Mouse (Mus musculus): ENCODE measurements around the gene Capg. TPM values are rescaled to one million over a fixed set of nuclear protein-coding genes. Genes with fewer than 3 reads are reported as not detected.

Gene Capg
- polyA plus RNA-seq, 1 experiment from 2014 or later = 4.7 TPM

DNA sequence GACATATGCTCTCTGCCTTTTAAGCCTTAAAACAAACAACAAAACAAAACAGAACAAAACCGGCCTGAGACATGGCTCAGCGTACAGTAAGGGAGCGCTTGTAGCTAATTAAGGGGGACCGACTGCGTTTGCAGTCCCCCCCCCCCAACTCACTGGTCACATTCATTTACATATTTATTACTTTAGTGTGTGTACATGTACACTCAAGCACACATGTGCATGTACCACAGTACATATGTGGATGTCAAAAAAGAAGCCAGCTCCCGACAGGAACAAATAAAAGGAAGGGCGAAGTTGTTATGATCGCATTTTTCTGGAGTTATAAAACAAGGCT, 8.9 kb downstream of the Capg start:
- WGBS = 16% methylated on average over 8 of the region's 8 CpGs
- peak overlapping the region; percentile 45; the same call in 1 of the 2 replicates for H3K27ac ChIP-seq
- H3K4me1 ChIP-seq = peaks cover 14% of the 10 kb centered on the region
- peak overlapping the region; percentile 72 for H3K4me2 ChIP-seq
- peak overlapping the region; percentile 42 for H3K4me3 ChIP-seq
- H3K9ac ChIP-seq = peak overlapping the region; percentile 70
- H3K36me3 ChIP-seq (ENCODE audit: poor library complexity, severe bottlenecking) = no peaks in the 10 kb centered on the region
- no peaks in the 10 kb centered on the region for H3K9me3 ChIP-seq (replicated peaks)
- H3K27me3 ChIP-seq = no peaks in the 10 kb centered on the region
- ATAC-seq = no peak; the same call in 1 of the 2 replicates

DNA sequence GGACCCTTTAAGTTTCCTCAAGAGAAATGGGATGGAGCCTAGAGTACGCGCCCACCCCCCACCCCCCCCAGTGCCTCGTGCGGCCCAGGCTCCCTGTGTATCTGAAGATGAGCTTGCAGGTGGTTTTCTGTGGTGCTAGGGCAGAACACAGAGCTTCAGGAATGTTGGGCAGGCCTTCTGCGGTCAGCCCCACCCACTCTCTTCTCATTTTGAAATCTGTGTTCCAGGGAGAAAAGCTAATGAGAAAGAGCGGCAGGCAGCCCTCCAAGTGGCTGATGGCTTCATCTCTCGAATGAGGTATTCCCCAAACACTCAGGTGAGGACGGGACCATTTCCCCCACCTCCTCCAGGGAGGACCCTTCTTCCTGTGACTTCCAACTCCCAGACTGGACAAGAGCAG, 16.6 kb downstream of the Capg start:
- WGBS = 75% methylated on average over 8 of the region's 8 CpGs

DNA sequence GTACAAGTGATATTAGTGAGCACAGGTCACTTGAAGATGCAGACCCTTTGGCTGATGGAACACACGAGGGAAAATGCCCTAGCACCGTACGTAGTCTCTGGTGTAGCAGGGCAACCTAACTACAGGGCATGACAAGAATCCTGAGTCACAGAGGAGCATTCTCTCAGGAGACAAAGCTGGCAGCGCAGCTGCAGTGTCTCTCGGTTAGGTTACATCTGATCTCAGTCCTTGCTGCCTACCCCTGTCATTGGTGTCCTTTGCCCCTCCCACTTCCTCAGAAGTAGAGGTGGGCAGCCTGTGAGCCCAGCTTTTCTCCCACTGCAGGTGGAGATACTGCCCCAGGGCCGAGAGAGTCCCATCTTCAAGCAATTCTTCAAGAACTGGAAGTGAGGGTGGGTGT, 18.3 kb downstream of the Capg start:
- no peak overlapping the region for H3K9ac ChIP-seq
- WGBS = 52% methylated on average over 6 of the region's 6 CpGs
- H3K4me2 ChIP-seq = no peak overlapping the region
- no peaks in the 10 kb centered on the region for H3K9me3 ChIP-seq (replicated peaks)
- no peaks in the 10 kb centered on the region for H3K36me3 ChIP-seq (ENCODE audit: poor library complexity, severe bottlenecking)
- no peaks in the 10 kb centered on the region for H3K27me3 ChIP-seq
- no peak overlapping the region for H3K27ac ChIP-seq
- ATAC-seq = no peak
- no peak overlapping the region for H3K4me3 ChIP-seq
- 0 out of 2 replicates have a peak, but pooled peaks cover 9% of the 10 kb centered on the region for H3K4me1 ChIP-seq

More for the DNA sequence above, 16.6 kb downstream of the Capg start:
- no peak overlapping the region for H3K27ac ChIP-seq
- ATAC-seq = no peak
- H3K4me3 ChIP-seq = no peak overlapping the region
- no peak overlapping the region for H3K9ac ChIP-seq
- no peaks in the 10 kb centered on the region for H3K36me3 ChIP-seq (ENCODE audit: poor library complexity, severe bottlenecking)
- 0 out of 2 replicates have a peak, but pooled peaks cover 7% of the 10 kb centered on the region for H3K4me1 ChIP-seq
- no peaks in the 10 kb centered on the region for H3K9me3 ChIP-seq (replicated peaks)
- H3K27me3 ChIP-seq = no peaks in the 10 kb centered on the region
- H3K4me2 ChIP-seq = no peak overlapping the region

DNA sequence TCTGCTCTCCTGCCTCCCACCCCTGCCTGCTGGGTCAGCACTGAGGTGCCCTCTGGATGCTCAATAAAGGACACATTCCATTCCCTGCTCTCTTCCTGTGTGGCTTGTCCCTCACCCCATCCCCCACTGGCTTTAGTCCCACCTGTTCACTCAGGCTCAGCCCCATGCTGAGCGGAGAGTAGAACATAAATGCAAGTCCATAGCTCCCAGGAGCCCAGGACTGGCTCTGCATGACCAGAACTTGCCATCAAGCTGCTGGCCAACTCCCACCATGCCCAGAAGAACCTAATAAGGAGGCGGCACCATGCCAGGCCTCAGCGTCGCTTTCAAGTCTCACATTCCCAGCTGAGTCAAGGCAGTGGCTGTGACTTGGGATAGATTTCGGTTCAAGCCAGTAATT, 18.7 kb downstream of the Capg start:
- Histone ChIP-seq H3K4me2 (no peak overlapping the region), H3K36me3 (ENCODE audit: poor library complexity, severe bottlenecking) (0 out of 2 replicates have a peak, but pooled peaks cover 2% of the 10 kb centered on the region), H3K27me3 (no peaks in the 10 kb centered on the region), H3K9ac (no peak overlapping the region), H3K4me1 (0 out of 2 replicates have a peak, but pooled peaks cover 9% of the 10 kb centered on the region), H3K27ac (no peak overlapping the region), H3K4me3 (no peak overlapping the region), H3K9me3 (replicated peaks) (no peaks in the 10 kb centered on the region)
- no peak for ATAC-seq
- WGBS = 72% methylated on average over 5 of the region's 5 CpGs

DNA sequence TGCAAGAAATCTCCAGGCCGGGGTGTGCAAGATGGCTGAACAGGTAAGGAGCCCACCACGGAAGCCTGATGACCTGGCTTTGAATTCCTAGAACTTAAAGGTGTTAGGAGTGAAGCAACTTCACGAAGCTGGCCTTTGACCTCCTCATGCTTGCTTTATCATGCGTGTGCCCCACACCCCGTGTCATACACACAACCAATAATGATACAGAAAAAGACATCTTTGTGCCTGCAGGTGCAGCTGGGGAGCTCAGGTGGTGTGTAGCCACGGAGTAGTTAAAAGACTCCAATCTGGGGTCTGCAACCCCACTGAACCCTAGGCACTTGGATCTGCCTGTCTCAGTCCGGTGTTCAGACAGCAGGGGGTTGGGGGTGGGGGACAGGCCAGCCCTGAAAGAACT, 21.3 kb downstream of the Capg start:
- Histone ChIP-seq H3K4me3 (no peak overlapping the region), H3K4me1 (0 out of 2 replicates have a peak, but pooled peaks cover 2% of the 10 kb centered on the region), H3K9me3 (replicated peaks) (no peaks in the 10 kb centered on the region), H3K9ac (no peak overlapping the region), H3K27me3 (no peaks in the 10 kb centered on the region), H3K27ac (no peak overlapping the region), H3K36me3 (ENCODE audit: poor library complexity, severe bottlenecking) (0 out of 2 replicates have a peak, but pooled peaks cover 5% of the 10 kb centered on the region), H3K4me2 (no peak overlapping the region)
- peak; percentile 17; the same call in 1 of the 2 replicates for ATAC-seq
- WGBS = 71% methylated on average over 7 of the region's 7 CpGs

DNA sequence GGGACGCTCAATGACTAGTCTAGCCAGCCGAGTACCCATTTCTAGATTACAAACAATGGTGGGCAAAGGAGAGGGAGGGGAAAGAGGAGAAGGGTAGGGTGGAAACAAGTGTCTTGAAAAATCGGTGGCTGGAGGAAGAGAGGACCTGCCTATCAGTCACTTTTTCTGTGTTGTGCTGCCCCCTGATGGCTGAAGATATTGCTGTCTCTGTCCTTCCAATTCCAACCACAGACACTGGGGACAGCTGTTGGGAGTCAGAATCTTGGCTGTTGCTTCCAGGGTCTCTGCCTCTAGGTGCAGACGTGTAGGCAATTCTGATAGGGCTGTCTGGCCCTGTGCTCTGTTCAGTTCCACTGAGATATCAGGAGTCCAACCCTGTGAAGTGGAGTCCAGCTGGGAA, 21.9 kb downstream of the Capg start:
- H3K4me2 ChIP-seq = no peak overlapping the region
- no peak overlapping the region for H3K4me3 ChIP-seq
- H3K9me3 ChIP-seq (replicated peaks) = no peaks in the 10 kb centered on the region
- no peak overlapping the region for H3K9ac ChIP-seq
- 0 out of 2 replicates have a peak, but pooled peaks cover 2% of the 10 kb centered on the region for H3K4me1 ChIP-seq
- 0% methylated on average over 4 of the region's 4 CpGs for WGBS
- H3K36me3 ChIP-seq (ENCODE audit: poor library complexity, severe bottlenecking) = 0 out of 2 replicates have a peak, but pooled peaks cover 5% of the 10 kb centered on the region
- ATAC-seq = peak; percentile 86
- H3K27me3 ChIP-seq = no peaks in the 10 kb centered on the region
- no peak overlapping the region for H3K27ac ChIP-seq

DNA sequence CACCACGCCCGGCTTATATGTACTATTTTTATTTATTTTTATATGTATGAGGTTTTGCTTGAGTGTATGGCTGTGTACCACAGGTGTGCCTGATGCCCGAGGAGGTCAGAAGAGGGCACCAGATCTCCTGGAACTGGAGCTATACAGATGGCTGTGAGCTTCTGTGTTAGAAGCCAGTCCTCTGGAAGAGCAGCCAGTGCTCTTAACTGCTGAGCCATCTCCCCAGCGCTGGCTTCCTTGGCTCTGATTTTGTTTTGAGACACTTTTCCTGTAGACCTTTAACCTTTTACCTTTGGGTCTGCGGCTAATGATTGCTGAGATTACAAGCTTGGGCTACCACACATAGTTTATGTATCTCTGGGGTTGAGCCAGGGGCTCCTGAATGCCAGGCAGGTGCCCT, 23.3 kb downstream of the Capg start:
- no peak for ATAC-seq
- WGBS = 84% methylated on average over 5 of the region's 5 CpGs

DNA sequence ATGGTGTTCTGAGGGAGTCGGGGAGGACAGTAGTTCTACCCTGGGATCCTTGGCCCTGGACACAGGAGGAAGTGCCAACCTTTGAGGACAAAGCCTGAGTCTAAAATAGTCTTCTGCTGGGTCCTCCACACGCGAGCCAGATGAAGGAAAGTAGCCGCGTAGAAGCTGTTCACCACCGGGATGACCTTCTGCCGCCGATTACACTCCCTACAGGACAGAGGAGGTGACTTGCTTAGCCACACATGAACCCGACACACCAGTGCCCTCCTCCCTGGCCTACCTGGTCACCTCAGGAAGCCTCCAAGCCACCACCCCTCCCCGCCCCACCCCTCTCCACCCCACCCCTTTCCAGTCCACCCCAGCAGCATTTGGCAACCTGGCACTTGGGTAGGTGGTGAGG, 24.5 kb downstream of the Capg start:
- ATAC-seq = no peak
- H3K4me2 ChIP-seq = no peak overlapping the region
- 95% methylated on average over 10 of the region's 10 CpGs for WGBS

More for the DNA sequence above, 23.3 kb downstream of the Capg start:
- 0 out of 2 replicates have a peak, but pooled peaks cover 2% of the 10 kb centered on the region for H3K4me1 ChIP-seq
- H3K4me2 ChIP-seq = no peak overlapping the region
- no peak overlapping the region for H3K4me3 ChIP-seq
- no peak overlapping the region for H3K27ac ChIP-seq
- H3K36me3 ChIP-seq (ENCODE audit: poor library complexity, severe bottlenecking) = peaks cover 5% of the 10 kb centered on the region; the same call in 1 of the 2 replicates
- H3K27me3 ChIP-seq = no peaks in the 10 kb centered on the region
- no peak overlapping the region for H3K9ac ChIP-seq
- H3K9me3 ChIP-seq (replicated peaks) = no peaks in the 10 kb centered on the region

DNA sequence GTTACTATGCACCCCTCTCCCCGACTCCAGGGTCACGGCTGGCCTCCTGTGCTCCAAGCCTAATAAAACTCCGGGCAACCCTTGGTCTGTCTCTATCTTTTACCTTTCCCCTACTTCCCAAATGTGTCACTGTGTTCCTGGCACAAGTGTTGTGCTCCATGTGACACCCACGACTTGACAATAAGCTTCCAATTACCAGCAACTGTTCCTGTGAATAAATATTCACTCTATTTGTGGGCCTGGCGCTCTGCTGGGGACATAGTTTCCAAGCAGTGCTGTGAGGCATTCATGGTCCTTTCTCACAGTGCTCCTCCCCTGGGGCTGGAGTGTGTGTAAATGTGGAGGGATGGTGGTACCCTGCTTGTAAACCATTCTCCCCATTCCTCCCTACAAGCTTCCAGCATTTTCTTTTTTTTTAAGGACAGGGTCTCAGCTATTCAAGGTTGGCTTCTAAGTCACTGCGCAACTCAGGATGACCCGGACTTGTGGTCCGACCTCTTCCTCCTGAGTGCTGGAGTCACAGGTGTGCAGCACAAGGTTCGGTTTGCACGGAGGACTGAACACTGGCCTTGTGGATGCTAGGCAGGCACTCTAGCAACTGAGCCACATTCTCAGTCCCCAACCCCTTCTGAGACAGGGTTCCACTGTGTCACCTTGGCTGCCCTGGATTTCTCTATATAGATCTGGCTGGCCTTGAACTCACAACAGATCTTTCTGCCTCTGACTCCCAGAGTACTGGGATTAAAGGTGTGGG, 26.6 kb downstream of the Capg start:
- Histone ChIP-seq H3K4me1 (0 out of 2 replicates have a peak, but pooled peaks cover 1% of the 10 kb centered on the region), H3K36me3 (ENCODE audit: poor library complexity, severe bottlenecking) (peaks cover 17% of the 10 kb centered on the region; the same call in 1 of the 2 replicates)
- 87% methylated on average over 10 of the region's 10 CpGs for WGBS

More for the DNA sequence above, 24.5 kb downstream of the Capg start:
- Histone ChIP-seq H3K9ac (no peak overlapping the region), H3K9me3 (replicated peaks) (no peaks in the 10 kb centered on the region), H3K36me3 (ENCODE audit: poor library complexity, severe bottlenecking) (peaks cover 5% of the 10 kb centered on the region; the same call in 1 of the 2 replicates), H3K27me3 (no peaks in the 10 kb centered on the region), H3K4me3 (no peak overlapping the region), H3K4me1 (0 out of 2 replicates have a peak, but pooled peaks cover 2% of the 10 kb centered on the region), H3K27ac (no peak overlapping the region)

DNA sequence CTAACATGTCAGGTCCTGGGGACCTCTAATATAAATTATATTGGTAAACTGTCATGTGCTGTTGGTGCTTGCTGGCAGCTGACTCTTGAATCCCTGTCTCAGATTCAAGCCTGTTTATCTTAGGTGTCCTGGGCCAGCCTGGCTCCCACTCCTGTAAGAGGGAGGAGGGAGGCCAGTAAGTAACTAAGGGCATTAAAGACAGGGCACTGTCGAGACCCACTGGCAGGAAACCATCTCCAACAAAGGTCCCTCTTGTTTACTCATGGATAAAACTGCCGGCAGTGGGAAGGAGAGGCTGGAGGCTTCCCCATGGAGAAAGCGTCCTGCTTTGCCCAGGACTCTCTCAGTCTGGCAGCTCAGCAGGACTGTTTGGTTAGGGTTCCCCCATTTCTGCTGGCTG, 27.6 kb downstream of the Capg start:
- WGBS = 73% methylated on average over 3 of the region's 3 CpGs
- Histone ChIP-seq H3K4me2 (no peak overlapping the region), H3K9ac (no peak overlapping the region), H3K4me3 (no peak overlapping the region), H3K36me3 (ENCODE audit: poor library complexity, severe bottlenecking) (peaks cover 21% of the 10 kb centered on the region; the same call in 1 of the 2 replicates), H3K27ac (no peak overlapping the region), H3K27me3 (no peaks in the 10 kb centered on the region), H3K9me3 (replicated peaks) (no peaks in the 10 kb centered on the region), H3K4me1 (no peaks in the 10 kb centered on the region)
- no peak for ATAC-seq

More for the DNA sequence above, 26.6 kb downstream of the Capg start:
- H3K9me3 ChIP-seq (replicated peaks) = no peaks in the 10 kb centered on the region
- no peak overlapping the region for H3K9ac ChIP-seq
- no peak for ATAC-seq
- H3K4me3 ChIP-seq = no peak overlapping the region
- no peak overlapping the region for H3K27ac ChIP-seq
- no peaks in the 10 kb centered on the region for H3K27me3 ChIP-seq
- H3K4me2 ChIP-seq = no peak overlapping the region

DNA sequence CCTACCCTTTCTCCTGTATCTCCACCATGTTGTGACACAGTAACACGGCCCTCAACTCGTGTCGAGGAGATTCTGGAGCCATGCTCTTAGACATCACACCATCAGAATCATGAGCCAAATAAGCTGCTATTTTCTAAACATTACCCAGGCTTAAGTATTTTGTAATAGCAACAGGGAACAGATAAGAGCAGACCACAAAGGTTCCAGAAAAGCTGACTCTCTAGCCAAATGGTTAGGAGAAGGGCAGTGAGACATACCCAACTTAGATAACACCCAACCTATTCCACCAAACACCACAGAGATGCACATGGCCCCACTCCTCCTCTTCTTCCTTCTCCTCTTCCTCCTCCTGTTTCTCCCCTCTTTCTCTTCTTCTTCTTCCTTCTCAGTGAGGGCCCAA, 31.9 kb downstream of the Capg start:
- no peaks in the 10 kb centered on the region for H3K27me3 ChIP-seq
- no peak overlapping the region for H3K4me2 ChIP-seq
- no peak overlapping the region for H3K27ac ChIP-seq
- no peak overlapping the region for H3K9ac ChIP-seq
- no peak for ATAC-seq
- H3K36me3 ChIP-seq (ENCODE audit: poor library complexity, severe bottlenecking) = peaks cover 36% of the 10 kb centered on the region; the same call in 1 of the 2 replicates
- WGBS = 97% methylated on average over 3 of the region's 3 CpGs
- no peaks in the 10 kb centered on the region for H3K4me1 ChIP-seq
- no peak overlapping the region for H3K4me3 ChIP-seq
- H3K9me3 ChIP-seq (replicated peaks) = no peaks in the 10 kb centered on the region

DNA sequence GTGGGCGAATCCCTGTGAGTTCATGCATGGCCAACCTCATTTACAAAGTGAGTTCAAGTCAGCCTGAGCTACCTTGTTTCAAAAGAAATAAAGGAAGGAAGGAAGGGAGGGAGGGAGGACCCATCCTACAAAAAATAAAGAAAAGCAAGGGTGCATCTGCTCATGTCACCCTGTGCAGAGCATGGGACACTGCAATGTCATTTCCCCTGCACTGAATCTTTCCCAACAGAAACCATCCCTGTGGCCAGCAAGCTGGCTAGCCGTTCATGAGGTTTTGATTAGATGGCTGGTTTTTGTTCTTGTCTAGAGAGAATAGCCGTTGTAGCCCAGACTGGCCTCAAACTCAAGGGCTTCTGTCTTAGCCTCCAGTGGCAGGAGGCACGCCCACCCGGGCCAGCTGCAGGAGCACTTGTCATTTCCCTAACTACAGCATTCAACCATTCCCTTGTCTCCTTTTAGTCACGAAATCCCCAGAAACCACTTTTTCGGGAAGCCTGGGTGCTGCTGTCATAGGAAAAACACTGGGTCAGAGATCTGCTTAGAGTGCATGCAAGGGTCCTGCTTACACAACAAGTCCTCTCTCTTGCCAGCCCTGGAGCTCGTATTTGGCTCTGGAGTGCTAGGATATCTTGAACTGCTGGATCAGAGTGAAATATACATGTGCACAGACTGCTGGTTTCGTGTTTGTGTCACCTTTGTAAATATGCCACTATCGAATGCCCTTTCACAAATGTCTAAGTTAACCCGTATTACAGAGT, 37.6 kb downstream of the Capg start:
- Histone ChIP-seq H3K27me3 (no peaks in the 10 kb centered on the region), H3K27ac (no peak overlapping the region), H3K9ac (no peak overlapping the region), H3K9me3 (replicated peaks) (no peaks in the 10 kb centered on the region), H3K4me1 (no peaks in the 10 kb centered on the region), H3K4me3 (no peak overlapping the region), H3K36me3 (ENCODE audit: poor library complexity, severe bottlenecking) (peaks cover 24% of the 10 kb centered on the region; the same call in 1 of the 2 replicates), H3K4me2 (no peak overlapping the region)
- 75% methylated on average over 11 of the region's 11 CpGs for WGBS
- no peak for ATAC-seq

Data from forebrain, embryonic 13.5 days (tissue).